Mouse (Mus musculus): Measurements from ENCODE around the gene Mrgprf. TPM values are rescaled to one million over a fixed set of nuclear protein-coding genes. Genes with fewer than 3 reads are reported as not detected.

The Mrgprf gene
- polyA plus RNA-seq, 1 experiment, result 6.5 TPM

DNA sequence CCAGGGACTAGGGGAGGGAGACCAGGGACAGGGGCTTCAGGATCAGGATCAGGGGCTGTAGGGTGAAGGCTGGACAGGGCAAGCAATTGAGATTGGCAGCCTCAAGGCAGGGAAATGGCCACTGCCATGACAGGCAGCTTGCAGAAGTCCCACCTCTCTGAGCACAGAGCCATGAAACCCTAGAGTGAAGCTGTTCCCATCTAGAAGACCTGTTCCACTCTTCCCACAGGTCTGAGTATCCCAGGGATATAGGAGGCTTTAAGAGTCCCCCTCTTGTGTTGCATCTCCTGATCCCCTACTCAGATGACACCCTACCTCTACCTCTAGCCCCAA, 346 bp downstream of the Mrgprf start:
- H3K4me1 ChIP-seq (ENCODE audit: control insufficient read depth, insufficient read depth, low read length), result no peaks in the 10 kb centered on the region
- peak overlapping the region; percentile 51; the same call in 1 of the 2 replicates for H3K27ac ChIP-seq (ENCODE audit: insufficient read depth, low read depth, low read length)
- no peak for DNase-seq
- H3K27me3 ChIP-seq (replicated peaks; ENCODE audit: control insufficient read depth, insufficient read depth, low read length), result no peaks in the 10 kb centered on the region
- H3K36me3 ChIP-seq (ENCODE audit: control insufficient read depth, insufficient read depth, low read length), result no peaks in the 10 kb centered on the region
- no peak for TF ChIP-seq CTCF (conservative IDR thresholded peaks at IDR 0.05; ENCODE audit: insufficient read depth, insufficient read length, low read depth, low read length)
- H3K4me3 ChIP-seq (ENCODE audit: insufficient read depth, low read depth, low read length), result peak overlapping the region; percentile 2; the same call in 1 of the 2 replicates

GRCm38 (mm10) chr7:145301341-145302005, 845 bp downstream of the Mrgprf start:
- H3K36me3 ChIP-seq (ENCODE audit: control insufficient read depth, insufficient read depth, low read length), result no peaks in the 10 kb centered on the region
- TF ChIP-seq CTCF (conservative IDR thresholded peaks at IDR 0.05; ENCODE audit: insufficient read depth, insufficient read length, low read depth, low read length) (no peak), POLR2A (IDR thresholded peaks at IDR 0.05; ENCODE audit: low read depth, low read length) (no peak)
- H3K4me1 ChIP-seq (ENCODE audit: control insufficient read depth, insufficient read depth, low read length), result no peaks in the 10 kb centered on the region
- no peak overlapping the region for H3K27ac ChIP-seq (ENCODE audit: insufficient read depth, low read depth, low read length)
- no peak overlapping the region for H3K4me3 ChIP-seq (ENCODE audit: insufficient read depth, low read depth, low read length)
- 81% methylated on average over 6 of the region's 6 CpGs for WGBS
- DNase-seq, result no peak
- no peaks in the 10 kb centered on the region for H3K27me3 ChIP-seq (replicated peaks; ENCODE audit: control insufficient read depth, insufficient read depth, low read length)

DNA sequence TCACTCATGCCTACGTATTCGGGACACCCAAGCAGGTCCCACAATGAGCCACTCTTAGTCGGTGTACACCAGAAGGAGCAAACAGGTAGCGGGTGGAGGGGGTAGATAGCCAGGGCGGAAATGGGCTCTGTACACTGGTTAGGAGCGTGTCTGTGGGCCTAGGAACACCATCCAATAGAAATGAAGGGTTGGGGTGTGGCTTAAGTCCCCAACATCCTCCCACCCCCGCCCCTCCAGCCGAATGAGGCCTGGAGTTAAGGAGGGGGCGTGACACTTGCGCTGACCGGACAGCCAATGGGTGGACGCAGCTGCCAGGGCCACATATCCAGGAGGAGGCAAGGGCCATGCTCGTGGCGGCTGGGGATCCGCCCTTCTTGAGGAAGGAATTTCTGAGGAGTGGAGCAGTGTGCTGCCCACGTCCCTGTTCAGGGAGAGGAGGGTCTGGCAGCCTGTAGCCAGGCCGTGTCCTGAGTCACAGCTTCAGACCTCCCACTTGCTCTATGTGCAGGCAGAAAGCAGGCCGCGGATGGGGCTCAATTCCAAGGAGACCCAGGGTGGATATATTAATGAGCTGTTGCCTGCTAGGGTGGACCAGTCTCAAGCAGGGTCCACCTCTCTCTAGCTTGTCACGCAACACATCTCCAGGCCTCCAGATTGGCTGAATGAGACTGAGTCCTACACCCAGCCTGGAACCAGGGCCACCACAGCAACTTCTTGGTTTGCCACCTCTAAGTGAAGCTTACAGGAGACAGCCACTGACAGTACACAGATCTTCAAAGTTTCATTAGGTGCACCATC, 2.1 kb downstream of the Mrgprf start:
- Histone ChIP-seq H3K4me3 (ENCODE audit: insufficient read depth, low read depth, low read length) (no peak overlapping the region), H3K36me3 (ENCODE audit: control insufficient read depth, insufficient read depth, low read length) (no peaks in the 10 kb centered on the region), H3K27ac (ENCODE audit: insufficient read depth, low read depth, low read length) (no peak overlapping the region), H3K4me1 (ENCODE audit: control insufficient read depth, insufficient read depth, low read length) (no peaks in the 10 kb centered on the region), H3K27me3 (replicated peaks; ENCODE audit: control insufficient read depth, insufficient read depth, low read length) (no peaks in the 10 kb centered on the region)
- 24% methylated on average over 20 of the region's 20 CpGs for WGBS
- DNase-seq, result peak; percentile 57
- no peak for TF ChIP-seq CTCF (conservative IDR thresholded peaks at IDR 0.05; ENCODE audit: insufficient read depth, insufficient read length, low read depth, low read length)
- TF ChIP-seq POLR2A (IDR thresholded peaks at IDR 0.05; ENCODE audit: low read depth, low read length), result no peak

DNA sequence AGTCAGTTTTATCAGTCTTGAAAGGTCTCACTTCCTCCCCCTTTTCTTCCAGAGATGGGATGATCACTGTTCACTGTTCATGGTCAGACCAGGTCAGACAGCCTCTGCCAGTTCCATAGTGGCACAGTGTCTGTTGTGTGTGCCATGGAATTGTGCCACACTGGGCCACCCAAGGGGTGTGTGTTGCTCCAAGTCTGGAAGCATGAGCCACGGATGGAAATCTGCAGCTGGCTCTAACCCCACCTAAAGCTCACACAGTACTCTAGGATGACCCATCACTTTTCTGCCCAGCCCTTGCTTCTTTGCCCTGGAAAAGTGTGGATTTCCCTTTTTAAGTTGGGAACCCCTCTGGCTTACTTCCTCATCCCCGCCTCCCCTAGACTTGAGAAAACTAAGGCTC, 3.5 kb downstream of the Mrgprf start:
- no peaks in the 10 kb centered on the region for H3K27me3 ChIP-seq (replicated peaks; ENCODE audit: control insufficient read depth, insufficient read depth, low read length)
- no peak for DNase-seq
- H3K27ac ChIP-seq (ENCODE audit: insufficient read depth, low read depth, low read length), result no peak overlapping the region
- TF ChIP-seq POLR2A (IDR thresholded peaks at IDR 0.05; ENCODE audit: low read depth, low read length) (no peak), CTCF (conservative IDR thresholded peaks at IDR 0.05; ENCODE audit: insufficient read depth, insufficient read length, low read depth, low read length) (no peak)
- no peak overlapping the region for H3K4me3 ChIP-seq (ENCODE audit: insufficient read depth, low read depth, low read length)
- WGBS, result 92% methylated on average over 2 of the region's 2 CpGs
- no peaks in the 10 kb centered on the region for H3K4me1 ChIP-seq (ENCODE audit: control insufficient read depth, insufficient read depth, low read length)
- H3K36me3 ChIP-seq (ENCODE audit: control insufficient read depth, insufficient read depth, low read length), result no peaks in the 10 kb centered on the region

DNA sequence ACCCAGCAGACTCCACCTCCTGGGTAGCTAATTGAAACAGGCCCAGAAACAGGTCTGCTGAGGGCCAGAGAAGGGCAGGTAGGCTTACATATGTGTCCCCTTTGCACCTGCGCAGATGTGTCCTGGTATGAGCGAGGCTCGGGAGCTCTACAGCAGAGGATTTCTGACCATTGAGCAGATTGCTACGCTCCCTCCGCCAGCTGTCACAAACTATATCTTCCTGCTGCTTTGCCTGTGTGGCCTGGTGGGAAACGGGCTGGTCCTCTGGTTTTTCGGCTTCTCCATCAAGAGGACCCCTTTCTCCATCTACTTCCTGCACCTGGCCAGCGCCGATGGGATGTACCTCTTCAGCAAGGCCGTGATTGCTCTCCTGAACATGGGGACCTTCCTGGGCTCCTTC, 7.0 kb downstream of the Mrgprf start:
- Histone ChIP-seq H3K4me3 (ENCODE audit: insufficient read depth, low read depth, low read length) (no peak overlapping the region), H3K36me3 (ENCODE audit: control insufficient read depth, insufficient read depth, low read length) (no peaks in the 10 kb centered on the region), H3K4me1 (ENCODE audit: control insufficient read depth, insufficient read depth, low read length) (no peaks in the 10 kb centered on the region), H3K27me3 (replicated peaks; ENCODE audit: control insufficient read depth, insufficient read depth, low read length) (no peaks in the 10 kb centered on the region), H3K27ac (ENCODE audit: insufficient read depth, low read depth, low read length) (no peak overlapping the region)
- no peak for DNase-seq
- TF ChIP-seq CTCF (conservative IDR thresholded peaks at IDR 0.05; ENCODE audit: insufficient read depth, insufficient read length, low read depth, low read length), result no peak
- no peak for TF ChIP-seq POLR2A (IDR thresholded peaks at IDR 0.05; ENCODE audit: low read depth, low read length)
- WGBS, result 92% methylated on average over 10 of the region's 10 CpGs

DNA sequence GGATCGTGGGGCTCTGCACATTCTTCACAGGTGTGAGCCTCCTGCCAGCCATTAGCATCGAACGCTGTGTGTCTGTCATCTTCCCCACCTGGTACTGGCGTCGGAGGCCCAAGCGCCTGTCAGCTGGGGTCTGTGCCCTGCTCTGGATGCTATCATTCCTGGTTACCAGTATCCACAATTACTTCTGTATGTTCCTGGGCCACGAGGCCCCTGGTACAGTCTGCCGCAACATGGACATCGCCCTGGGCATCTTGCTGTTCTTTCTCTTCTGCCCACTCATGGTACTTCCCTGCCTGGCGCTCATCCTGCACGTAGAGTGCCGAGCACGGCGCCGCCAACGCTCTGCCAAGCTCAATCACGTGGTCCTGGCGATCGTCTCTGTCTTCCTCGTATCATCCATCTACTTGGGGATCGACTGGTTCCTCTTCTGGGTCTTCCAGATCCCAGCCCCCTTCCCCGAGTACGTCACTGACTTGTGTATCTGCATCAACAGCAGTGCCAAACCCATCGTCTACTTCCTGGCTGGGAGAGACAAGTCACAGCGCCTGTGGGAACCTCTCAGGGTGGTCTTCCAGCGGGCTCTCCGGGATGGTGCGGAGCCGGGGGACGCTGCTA, 7.5 kb downstream of the Mrgprf start:
- 87% methylated on average over 30 of the region's 30 CpGs for WGBS
- TF ChIP-seq POLR2A (IDR thresholded peaks at IDR 0.05; ENCODE audit: low read depth, low read length) (no peak), CTCF (conservative IDR thresholded peaks at IDR 0.05; ENCODE audit: insufficient read depth, insufficient read length, low read depth, low read length) (no peak)

DNA sequence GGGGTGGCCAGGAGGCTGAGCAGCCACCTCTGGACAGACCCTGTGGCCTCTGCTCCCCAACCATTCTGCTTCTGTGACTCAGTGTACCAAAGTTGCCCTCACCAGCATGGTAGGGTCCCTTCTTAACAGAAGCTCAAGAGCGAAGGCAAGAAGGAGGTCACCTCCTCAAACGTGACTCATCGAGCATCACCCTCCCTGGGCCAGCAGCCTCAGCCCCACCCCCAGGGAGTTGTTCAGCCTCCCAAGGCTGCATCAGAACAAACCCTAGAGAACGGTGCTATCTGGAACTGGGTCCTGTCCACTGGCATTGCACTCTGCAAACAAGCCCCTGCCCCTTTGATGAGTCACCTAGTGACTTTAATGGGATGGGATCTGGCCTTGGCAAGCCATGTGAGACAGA, 8.2 kb downstream of the Mrgprf start:
- TF ChIP-seq POLR2A (IDR thresholded peaks at IDR 0.05; ENCODE audit: low read depth, low read length), result no peak
- no peak for TF ChIP-seq CTCF (conservative IDR thresholded peaks at IDR 0.05; ENCODE audit: insufficient read depth, insufficient read length, low read depth, low read length)
- no peak overlapping the region for H3K4me3 ChIP-seq (ENCODE audit: insufficient read depth, low read depth, low read length)
- no peak overlapping the region for H3K27ac ChIP-seq (ENCODE audit: insufficient read depth, low read depth, low read length)
- DNase-seq, result no peak
- 79% methylated on average over 4 of the region's 4 CpGs for WGBS
- no peaks in the 10 kb centered on the region for H3K27me3 ChIP-seq (replicated peaks; ENCODE audit: control insufficient read depth, insufficient read depth, low read length)
- H3K36me3 ChIP-seq (ENCODE audit: control insufficient read depth, insufficient read depth, low read length), result no peaks in the 10 kb centered on the region
- H3K4me1 ChIP-seq (ENCODE audit: control insufficient read depth, insufficient read depth, low read length), result no peaks in the 10 kb centered on the region

More for the DNA sequence above, 7.5 kb downstream of the Mrgprf start:
- Histone ChIP-seq H3K4me1 (ENCODE audit: control insufficient read depth, insufficient read depth, low read length) (no peaks in the 10 kb centered on the region), H3K4me3 (ENCODE audit: insufficient read depth, low read depth, low read length) (no peak overlapping the region), H3K36me3 (ENCODE audit: control insufficient read depth, insufficient read depth, low read length) (no peaks in the 10 kb centered on the region), H3K27ac (ENCODE audit: insufficient read depth, low read depth, low read length) (no peak overlapping the region), H3K27me3 (replicated peaks; ENCODE audit: control insufficient read depth, insufficient read depth, low read length) (no peaks in the 10 kb centered on the region)
- no peak for DNase-seq

Measured in kidney, adult 2 months (tissue).